Mouse (Mus musculus): ENCODE results near the gene Pik3ip1. TPM values are rescaled to one million over a fixed set of nuclear protein-coding genes. Genes with fewer than 3 reads are reported as not detected.

The Pik3ip1 gene
- total RNA-seq (2021) = 10 to 100 TPM; 49.4 to 66.2 TPM

DNA sequence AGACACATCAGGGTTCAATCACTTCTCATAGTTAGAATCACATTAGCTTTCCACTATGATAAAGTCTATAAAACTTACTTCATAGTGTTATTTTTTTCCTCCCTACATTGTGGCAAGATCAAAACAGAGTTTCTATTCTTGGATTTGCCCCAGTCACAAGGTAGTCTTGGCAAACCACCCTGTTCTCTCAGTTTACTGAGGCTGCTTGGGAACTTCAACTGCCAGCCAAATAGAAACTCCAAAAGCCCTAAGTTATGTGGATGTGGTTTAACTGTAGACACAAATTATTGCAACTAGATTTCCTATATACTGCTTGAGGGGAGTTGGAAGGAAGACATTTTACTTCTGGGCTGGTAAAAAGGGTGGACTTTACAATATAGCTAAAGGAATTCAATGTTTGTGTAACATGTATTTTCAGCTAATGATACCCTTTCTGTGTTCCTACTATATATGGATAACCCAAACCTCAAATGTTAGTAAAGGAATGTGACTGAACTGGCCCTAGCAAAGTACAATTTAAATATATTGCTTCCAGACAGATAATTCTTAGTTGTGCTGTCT lies at the start of gene Pik3ip1:
Pik3ip1 (plus strand) TSS at position 511 of the 561 bp plus-strand sequence.
- intact Hi-C loops (cut with DNase I) = loop anchor here (2.0 kb wide), 2 partner anchors 17 to 39 kb away; no protein-coding TSS in a partner anchor
- DNase-seq = peak in 1 of 2 experiments; percentile 27

- no peak for DNase-seq
- intact Hi-C loops (cut with DNase I) = no loop called here
Observed at GRCm38 (mm10) chr11:3282887-3283286, 47.3 kb upstream of the Pik3ip1 start.

GRCm38 (mm10) chr11:3283645-3284044 lies 46.6 kb upstream of the Pik3ip1 start:
- intact Hi-C loops (cut with DNase I) = no loop called here
- no peak for DNase-seq

DNA sequence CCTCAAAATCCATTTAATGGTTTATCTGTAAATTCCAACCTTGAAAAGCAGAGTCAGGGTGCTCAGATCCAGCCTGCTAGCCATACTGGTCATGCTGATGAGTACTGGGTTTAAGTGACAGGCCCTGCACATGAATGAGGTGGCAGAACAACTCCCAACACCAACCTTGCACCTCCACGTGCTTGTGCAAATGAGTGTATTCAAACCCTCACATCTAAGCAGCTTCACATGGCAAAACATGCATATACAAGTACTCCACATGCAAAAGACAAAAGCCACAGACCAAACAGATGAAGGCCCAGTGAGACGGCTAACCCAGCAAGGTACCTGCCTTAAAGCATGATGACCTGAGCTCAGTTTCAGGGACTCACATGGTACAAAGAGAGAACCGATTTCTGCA lies 44.3 kb upstream of the Pik3ip1 start:
- DNase-seq = no peak
- intact Hi-C loops (cut with DNase I) = no loop called here

DNA sequence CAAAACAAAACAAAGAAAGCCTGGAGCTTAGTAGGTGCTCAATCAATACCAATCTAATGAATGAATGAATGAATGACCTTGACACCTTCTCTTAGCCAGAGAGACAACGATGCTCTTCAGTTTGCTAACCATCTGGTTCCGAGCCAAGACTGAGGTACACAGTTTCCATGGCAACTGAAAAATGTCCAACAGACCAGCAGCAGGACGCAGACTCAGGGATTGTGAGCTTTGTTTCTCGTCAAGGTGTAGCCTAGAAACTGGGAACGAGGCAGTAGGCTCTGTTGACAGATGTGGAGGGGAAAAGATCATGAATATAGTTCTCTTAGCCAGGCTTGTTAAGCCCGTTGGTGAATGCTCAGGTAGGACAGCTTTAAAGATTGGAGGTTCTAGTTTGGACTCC lies 43.1 kb upstream of the Pik3ip1 start:
- no peak for DNase-seq
- intact Hi-C loops (cut with DNase I) = no loop called here

GRCm38 (mm10) chr11:3287921-3288320 lies 42.3 kb upstream of the Pik3ip1 start:
- intact Hi-C loops (cut with DNase I) = no loop called here
- no peak for DNase-seq

DNA sequence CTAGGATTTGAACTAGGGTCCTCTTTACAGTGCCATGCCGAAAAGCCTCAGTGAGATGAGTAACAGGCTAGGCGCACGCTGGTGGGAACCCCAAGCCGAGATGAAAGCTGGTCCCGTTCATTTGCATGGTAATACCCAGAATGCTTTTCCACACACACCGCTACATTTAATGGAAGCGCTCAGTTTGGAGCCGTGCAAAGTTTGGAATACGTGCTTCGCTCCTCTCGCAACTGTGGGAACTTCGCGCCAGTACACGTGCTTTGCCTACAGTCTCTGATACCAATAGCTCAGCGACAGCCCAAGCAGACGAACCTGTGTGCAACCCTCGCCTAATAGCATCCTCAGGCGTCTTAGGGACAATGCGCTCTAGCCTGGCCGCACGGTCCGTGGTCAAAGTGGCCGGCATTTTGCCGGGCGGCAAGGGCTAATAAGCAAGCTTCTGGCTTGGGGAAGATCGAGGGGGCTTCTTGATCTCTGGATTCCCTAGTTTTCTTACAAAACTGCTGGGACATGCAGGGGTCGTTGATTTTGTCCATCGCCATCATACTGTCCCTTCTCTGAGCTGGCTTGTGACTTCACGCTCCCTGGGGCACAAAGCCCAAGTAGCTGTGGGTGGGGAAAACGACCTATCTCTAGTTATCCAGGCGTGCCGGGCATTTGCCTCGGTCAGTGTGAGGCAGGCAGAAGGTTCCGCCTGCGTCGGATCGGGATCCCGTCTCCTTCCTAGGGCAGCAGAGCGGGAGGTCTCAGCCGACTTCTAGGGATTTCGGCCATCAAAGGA lies 41.5 kb upstream of the Pik3ip1 start, which contains the start of gene Patz1:
Patz1 (plus strand) TSS at position 354 of the 781 bp plus-strand sequence.
- DNase-seq = peak; percentile 46 to 62
- intact Hi-C loops (cut with DNase I) = no loop called here

- intact Hi-C loops (cut with DNase I) = no loop called here
- DNase-seq = peak; percentile 58 to 74
Observed at GRCm38 (mm10) chr11:3289302-3289802, 40.8 kb upstream of the Pik3ip1 start.

DNA sequence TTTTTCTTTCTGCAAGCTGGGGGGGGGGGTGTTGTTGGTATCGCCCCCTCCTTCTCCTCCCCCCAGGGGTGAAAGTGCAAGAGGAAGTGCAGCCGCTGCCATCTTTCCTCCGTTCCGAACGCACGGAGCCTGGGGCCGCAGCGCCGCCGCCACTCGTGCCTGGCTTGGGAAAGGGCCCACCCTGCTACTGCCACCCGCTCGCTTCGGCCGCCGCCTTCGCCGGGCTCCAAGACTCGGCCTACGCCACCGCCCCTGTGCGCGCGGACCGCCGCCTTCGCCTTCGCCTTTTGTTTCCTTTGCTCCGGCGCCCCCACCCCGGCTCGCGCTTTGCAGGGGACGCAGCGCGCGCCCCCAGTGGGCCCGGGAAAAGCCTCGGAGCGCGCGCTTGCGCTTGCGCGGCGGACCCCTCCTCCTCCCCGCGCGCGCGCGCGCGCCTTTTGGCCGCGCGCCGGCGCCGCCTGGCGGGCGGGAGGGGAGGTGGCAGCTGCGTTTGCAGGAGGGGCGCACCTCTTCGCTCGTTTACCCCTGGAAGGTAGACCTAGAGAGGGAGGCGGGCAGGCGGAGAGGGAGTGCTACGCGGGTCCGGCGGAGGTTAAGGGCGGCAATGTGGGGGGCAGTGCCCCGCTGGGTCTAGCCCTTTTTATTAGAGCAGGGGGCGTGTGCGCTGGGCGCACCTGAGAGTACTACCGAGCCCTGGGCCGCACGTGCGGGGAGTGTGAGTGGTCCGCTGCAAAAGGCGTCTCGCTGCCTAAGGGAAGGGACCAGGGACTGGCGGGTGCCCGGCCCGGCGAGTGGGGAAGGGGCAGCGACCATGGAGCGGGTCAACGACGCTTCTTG lies 40.2 kb upstream of the Pik3ip1 start:
- intact Hi-C loops (cut with DNase I) = loop anchor here (2.0 kb wide), 1 partner anchor 39 kb away; no protein-coding TSS in a partner anchor
- DNase-seq = peak; percentile 81 to 92

DNA sequence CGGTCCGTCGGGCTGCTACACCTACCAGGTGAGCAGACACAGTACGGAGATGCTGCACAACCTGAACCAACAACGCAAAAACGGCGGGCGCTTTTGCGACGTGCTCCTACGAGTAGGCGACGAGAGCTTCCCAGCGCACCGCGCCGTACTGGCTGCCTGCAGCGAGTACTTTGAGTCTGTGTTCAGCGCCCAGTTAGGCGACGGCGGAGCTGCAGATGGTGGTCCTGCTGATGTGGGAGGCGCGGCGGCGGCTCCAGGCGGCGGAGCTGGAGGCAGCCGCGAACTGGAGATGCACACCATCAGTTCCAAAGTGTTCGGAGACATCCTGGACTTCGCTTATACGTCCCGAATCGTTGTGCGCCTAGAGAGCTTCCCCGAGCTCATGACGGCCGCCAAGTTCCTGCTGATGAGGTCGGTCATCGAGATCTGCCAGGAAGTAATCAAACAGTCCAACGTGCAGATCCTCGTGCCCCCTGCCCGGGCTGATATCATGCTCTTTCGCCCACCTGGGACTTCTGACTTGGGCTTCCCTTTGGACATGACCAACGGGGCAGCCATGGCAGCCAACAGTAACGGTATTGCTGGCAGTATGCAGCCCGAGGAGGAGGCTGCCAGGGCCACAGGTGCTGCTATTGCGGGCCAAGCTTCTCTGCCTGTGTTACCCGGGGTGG lies 39.4 kb upstream of the Pik3ip1 start:
- peak; percentile 47 to 67 for DNase-seq
- intact Hi-C loops (cut with DNase I) = loop anchor here (1.0 to 2.0 kb wide), 2 partner anchors 24 to 38 kb away; partner anchors contain the start of gene Drg1

DNA sequence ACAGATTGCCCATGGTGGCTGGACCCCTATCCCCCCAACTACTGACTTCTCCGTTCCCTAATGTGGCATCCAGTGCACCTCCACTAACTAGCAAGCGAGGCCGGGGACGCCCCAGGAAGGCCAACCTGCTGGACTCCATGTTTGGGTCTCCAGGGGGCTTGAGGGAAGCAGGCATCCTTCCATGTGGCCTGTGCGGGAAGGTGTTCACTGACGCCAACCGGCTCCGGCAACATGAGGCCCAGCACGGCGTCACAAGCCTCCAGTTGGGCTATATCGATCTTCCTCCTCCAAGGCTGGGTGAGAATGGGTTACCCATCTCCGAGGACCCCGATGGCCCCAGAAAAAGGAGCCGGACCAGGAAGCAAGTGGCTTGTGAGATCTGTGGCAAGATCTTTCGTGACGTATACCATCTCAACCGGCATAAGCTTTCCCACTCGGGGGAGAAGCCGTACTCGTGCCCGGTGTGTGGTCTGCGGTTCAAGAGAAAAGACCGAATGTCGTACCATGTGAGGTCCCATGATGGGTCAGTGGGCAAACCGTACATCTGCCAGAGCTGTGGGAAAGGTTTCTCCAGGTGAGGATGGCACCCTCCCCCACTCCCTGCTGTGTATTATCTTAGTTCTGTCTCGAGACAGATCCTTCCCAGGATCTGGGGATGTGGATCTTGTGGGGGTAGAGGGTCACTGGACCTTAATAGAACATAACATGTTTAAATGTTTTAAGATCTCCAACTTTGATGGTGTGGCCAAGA lies 38.7 kb upstream of the Pik3ip1 start:
- peak in 1 of 2 experiments; percentile 26 for DNase-seq
- intact Hi-C loops (cut with DNase I) = loop anchor here (1.0 to 2.0 kb wide), 2 partner anchors 25 to 37 kb away; partner anchors contain the start of gene Drg1

GRCm38 (mm10) chr11:3292062-3292421 lies 38.2 kb upstream of the Pik3ip1 start:
- intact Hi-C loops (cut with DNase I) = no loop called here
- peak; percentile 44 to 57 for DNase-seq

DNA sequence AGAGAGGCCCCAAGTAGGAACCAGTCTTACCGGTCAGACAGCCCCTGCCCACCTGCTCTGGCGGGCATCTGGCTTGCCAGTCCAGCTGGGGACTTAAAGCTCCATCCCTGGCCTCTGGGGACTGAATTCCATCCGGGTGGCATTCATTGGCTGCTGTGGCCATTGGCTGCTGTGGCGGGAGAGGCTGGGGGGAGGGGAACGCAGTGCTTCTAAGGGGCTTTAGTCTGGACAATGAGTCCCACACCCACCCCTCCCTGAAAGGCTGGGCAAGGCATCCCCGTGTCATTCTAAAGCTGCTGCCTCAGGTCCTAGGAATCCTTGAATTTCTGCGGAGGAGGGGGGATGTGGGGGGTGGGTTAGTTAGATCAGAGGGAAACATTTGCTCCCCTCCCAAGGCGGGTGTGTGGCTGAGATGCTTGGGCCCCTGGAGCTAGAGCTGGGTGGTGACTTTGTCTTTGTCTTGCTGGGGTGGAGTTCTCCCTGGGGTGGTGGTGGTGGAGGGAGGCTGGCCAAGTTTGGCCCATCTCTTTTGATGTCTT lies 37.4 kb upstream of the Pik3ip1 start:
- intact Hi-C loops (cut with DNase I) = no loop called here

DNA sequence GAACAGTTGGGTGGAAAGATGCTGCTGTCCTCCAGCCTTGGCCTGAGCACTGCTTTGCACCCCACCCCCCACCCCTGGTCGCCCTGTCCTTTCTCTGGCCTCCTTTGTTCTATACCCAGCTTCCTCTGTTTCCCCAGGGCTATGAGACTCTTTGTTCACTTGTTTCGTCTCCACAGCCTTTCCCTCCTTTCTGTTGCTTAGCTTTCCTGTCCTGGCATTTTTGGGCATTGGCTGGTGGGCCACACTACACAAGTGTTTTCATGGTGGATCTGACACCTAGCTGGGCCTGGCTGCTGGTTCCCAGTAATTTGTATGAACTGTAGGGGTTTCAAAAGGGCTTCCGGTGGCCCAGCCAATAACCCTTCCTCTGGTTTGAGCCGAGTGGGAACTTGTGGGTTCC lies 36.8 kb upstream of the Pik3ip1 start:
- no peak for DNase-seq
- intact Hi-C loops (cut with DNase I) = no loop called here

More for the DNA sequence above, 37.4 kb upstream of the Pik3ip1 start:
- DNase-seq = peak in 1 of 2 experiments; percentile 19

DNA sequence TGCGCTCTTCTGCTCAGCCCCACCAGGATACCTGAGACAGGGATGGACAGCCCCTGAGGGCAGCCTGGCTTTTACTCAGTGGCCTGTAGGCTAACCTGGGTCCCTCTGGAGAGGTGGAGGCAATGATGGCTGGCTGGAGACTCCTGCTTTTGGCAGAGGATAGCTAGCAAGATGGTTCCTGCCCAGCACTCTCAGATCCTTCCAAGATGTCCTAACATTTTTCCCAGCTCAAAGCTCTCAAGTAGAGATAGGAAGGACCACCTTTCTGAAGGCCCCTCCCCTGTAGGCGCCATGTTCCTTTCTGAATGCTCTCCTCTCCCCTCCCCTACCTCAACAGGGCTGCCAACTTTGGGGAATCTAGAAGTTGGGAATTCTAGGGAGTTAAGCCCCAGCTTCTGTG lies 35.6 kb upstream of the Pik3ip1 start:
- intact Hi-C loops (cut with DNase I) = no loop called here
- DNase-seq = no peak

DNA sequence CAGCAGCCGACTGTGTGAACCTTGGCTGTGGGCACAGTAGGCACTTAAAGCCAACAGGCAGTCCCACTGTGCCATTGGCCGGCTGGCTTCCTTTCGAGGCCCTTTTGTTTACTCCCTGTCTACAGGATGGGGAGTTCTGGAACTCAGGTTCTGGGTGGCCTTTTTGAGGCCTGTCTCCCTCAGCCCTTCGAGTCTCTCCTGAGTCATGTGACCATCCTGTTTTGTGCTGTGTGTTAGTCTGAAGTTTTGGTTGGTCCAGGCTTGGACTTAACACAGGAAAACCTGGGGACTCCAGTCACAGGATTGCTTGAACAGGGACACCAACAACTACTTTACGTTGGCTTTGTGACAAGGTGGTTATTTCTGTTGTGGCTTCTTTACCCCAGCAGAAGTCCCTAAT lies 34.1 kb upstream of the Pik3ip1 start:
- intact Hi-C loops (cut with DNase I) = no loop called here
- no peak for DNase-seq

- intact Hi-C loops (cut with DNase I) = no loop called here
- no peak for DNase-seq
Observed at GRCm38 (mm10) chr11:3297871-3298812, 32.1 kb upstream of the Pik3ip1 start.

- intact Hi-C loops (cut with DNase I) = no loop called here
Observed at GRCm38 (mm10) chr11:3298813-3299185, 31.4 kb upstream of the Pik3ip1 start.

More at GRCm38 (mm10) chr11:3298813-3299185, 31.4 kb upstream of the Pik3ip1 start:
- no peak for DNase-seq
